Mouse (Mus musculus) embryo, embryonic 11 days (tissue): Measurements from ENCODE around the gene Dnaja3.

Source experiments
- DNase-seq: peaks from one replicate; pipeline ENCODE4 v3.0.0-alpha.2; 2015

Gene Dnaja3

GRCm38 (mm10) chr16:4607818-4608531 is 31.8 kb upstream of the Dnaja3 start:
- peak; percentile 88 for DNase-seq

DNA sequence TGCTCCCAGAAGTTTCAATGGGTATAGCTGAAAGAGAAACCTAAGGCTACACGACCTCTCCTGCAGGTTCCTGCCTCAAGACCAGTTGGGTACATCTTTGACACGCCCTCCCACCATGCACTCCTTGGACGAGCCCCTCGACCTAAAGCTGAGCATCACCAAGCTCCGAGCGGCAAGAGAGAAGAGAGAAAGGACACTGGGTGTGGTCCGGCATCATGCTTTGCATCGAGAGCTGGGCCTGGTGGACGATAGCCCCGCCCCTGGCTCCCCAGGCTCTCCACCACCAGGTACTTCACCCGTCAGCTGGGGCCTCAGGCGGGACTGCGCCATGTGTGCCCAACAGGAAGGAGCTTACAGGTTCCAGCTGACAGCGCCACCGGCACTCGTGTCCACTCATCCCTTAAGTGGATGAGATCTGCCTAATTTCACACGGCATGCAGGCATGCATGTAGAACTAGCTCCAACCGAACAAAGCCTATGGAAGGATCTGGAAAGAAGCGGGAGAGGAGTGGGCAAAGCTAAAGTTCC is 31.2 kb upstream of the Dnaja3 start:
- no peak for DNase-seq

GRCm38 (mm10) chr16:4611193-4611592 is 28.6 kb upstream of the Dnaja3 start:
- DNase-seq = no peak

DNA sequence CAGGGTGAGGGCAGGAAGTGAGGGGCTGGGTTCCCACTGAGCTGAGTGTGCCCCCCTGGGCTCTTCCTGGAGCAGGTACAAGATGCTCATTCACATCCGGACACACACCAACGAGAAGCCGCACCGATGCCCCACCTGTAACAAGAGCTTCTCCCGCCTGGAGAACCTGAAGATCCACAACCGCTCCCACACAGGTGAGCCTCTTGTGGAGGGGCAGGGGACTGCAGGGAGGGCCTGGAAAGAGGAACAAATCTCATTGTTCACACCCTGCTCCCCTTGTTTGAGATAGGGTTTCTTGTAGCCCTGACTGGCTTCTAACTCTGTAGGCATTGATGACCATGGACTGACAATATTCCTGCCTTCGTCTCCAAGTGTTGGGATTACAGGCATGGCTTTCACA is 28.1 kb upstream of the Dnaja3 start:
- no peak for DNase-seq

DNA sequence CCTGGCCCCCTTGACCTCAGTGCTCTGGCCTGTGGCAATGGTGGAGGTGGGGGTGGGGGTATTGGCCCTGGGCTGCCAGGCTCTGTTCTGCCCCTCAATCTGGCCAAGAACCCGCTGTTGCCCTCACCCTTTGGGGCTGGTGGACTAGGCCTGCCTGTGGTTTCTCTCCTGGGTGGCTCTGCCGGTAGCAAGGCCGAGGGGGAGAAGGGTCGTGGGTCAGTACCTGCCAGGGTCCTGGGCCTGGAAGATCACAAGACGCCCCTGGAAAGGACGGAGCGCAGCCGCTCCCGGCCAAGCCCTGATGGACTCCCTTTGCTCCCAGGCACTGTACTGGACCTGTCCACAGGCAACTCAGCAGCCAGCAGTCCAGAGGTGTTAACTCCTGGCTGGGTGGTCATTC is 26.1 kb upstream of the Dnaja3 start:
- no peak for DNase-seq

GRCm38 (mm10) chr16:4614639-4615038 is 25.1 kb upstream of the Dnaja3 start:
- DNase-seq = no peak

- DNase-seq = no peak
Observed at GRCm38 (mm10) chr16:4615297-4615696, 24.5 kb upstream of the Dnaja3 start.

DNA sequence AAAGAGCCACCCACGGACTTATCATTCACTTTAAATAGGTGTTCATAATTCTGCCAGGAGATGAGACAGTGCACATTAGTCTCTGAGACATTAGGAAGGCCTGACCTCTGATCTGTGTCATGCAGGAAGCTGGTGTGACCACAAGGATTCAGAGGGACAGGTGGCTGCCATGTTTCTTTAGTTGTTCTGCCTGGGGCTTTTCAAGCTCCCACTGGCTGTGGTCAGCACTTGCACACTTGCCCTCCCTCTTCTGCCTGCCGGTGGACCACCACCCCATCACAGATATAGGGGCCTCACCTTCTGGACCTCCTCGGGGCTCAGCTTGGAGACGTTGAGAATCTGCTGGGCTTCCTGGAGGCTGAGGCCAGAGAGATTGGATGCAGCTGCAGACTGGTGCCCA is 23.0 kb upstream of the Dnaja3 start:
- DNase-seq = no peak

DNA sequence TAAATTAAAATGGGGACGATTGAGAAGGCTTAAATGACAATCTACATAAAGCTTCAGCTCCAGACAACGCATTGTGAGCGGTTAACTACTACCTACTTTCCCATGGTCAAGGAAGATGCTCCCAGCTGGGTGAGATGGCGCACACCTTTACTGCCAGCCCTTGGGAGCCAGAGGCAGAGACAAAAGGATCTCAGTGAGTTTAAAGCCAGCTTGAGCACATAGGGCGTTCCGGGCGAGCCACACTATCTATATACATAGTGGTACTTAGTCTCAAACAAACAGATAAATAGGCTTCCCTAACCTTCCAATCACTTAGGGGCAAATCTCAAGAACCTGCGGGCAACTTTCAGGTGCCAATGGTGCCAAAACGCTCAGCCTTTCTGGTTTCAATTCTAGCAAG is 15.7 kb upstream of the Dnaja3 start:
- DNase-seq = no peak

DNA sequence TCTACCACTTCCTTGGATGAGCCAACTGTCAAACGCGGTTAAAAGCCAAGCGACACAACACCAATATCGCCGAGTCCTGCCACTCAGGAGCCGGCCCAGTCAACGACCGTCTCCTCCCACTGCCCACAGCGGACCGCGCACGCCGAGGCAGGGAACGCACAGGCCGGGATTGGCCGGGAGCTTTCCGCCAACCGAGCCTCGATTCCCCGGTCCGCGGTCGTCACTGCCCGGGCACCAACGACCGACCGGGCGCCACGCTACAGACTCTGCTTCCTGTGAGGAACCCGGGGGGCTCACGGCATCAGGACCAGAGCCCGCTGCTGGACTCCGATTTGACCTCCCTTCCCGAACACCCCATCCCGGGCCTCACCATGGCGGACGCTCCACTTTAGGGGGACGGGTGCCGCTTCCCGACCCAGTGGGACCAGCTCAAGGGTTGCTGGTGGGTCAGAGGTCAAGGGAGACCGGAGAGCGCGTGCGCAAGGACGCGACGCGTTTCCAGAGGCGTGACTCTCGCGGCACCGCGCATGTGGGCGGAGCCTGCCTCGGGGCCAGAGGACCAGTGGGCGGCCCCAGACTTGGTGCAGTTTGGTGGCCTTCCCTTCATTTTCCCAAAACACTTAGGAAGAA is 15.2 kb upstream of the Dnaja3 start, which contains the start of gene Pam16:
TSS of gene Pam16 (minus strand) at position 508 of the 630 bp plus-strand sequence.
- DNase-seq = peak; percentile 97

DNA sequence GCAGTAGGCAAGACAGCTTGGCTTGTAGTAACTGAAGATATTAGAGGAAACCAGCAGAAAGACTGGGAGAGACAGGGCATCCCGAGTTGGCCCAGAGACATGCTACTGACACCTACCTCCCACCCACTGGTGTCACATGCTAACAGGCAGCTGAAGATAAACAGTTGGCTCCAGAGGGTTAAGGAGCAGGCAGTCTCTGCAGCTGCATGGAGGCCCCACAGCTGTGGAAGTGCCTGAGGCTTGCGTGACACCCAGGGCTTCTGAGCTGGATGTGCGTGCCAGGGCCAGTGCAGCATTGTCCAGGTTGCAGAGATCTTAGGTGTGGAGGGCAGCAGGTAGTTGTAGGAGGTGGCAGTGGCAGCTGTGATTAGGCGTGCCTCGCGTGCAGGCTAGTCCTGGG is 12.7 kb upstream of the Dnaja3 start:
- DNase-seq = no peak

DNA sequence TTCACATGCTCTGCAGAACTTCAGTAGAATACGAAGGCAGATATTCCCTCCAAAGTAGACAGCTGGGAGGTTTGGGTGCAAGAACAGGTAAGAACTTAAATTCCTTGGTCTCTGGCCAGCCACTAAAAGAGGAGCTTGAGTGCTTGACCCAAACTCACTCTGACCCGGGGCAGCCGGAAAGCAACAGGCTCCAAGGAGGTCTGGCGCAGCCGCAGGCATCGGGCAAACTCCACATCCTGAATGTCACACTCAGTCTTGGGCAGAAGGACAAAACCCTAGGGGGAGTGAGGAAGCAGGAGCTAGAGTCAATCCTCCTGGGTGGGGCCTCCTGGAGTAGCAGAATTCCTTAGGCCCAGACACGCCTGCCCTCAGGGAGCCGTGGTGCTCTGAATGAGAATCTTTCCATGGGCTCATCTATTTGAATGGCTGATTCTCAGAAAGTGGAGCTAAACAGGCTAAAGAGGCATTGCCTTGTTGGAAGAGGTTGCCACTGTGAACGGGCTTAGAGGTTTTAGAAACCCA is 10.8 kb upstream of the Dnaja3 start:
- DNase-seq = no peak

DNA sequence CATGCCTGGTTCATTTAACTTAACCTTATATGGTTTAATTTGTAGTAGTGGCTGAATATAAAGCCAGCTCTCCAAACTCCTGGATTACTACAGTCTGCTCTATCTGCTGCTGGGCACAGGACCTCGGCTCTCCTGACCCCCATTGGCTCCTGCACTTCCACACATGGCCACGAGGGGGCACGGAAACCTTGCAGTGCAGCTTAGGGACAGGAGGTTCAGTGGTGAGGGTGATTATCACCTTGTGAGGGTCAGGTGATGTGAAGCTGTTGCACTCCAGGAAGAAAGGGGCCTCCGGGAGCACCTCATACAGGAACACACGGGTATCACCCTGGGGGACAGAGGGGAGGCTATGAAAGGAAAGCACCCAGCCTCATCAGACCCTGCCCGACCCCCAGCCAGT is 9.8 kb upstream of the Dnaja3 start:
- peak; percentile 77 for DNase-seq

DNA sequence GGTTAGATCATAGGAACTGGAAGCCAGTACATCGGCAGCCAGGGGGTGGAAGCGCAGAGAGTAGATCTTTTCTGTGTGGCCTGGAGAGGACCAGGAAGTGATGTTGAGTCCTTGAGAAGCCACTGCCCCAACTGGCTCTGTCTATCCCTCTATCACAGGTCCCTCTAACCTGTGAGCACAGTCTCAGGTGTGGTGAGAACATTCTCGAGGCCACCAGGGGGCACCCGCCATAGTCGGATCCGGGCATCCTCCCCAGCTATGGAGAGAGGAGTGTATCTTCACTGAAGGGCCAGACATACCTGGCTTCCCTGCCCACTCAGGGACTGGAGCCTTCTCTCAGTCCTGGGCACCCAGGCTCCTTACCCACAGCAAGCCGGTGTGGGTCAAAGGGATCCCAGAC is 7.7 kb upstream of the Dnaja3 start:
- peak; percentile 65 for DNase-seq

- DNase-seq = no peak
Observed at GRCm38 (mm10) chr16:4633661-4634060, 6.1 kb upstream of the Dnaja3 start.

DNA sequence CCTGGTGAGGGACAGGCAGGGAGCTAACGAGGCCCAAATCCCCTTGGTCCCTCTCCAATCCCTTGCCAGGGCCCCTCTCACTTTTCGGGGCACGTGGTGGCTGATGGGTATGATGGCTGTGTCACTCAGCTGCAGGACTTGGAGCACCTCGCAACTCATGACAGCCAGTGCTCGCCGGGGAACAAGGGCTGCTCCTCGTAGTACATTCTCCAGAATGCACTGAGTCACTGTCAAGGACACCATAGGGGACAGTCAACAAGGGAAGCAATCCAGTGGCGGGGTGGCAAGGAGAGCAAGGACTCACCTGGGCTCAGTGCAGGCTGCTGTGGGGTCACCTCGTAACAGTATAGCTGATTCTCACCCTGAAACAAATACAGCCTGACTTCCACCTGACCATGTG is 5.1 kb upstream of the Dnaja3 start:
- DNase-seq = no peak

GRCm38 (mm10) chr16:4635760-4636159 is 4.0 kb upstream of the Dnaja3 start:
- DNase-seq = no peak

GRCm38 (mm10) chr16:4638891-4639390 is 848 bp upstream of the Dnaja3 start:
- no peak for DNase-seq

GRCm38 (mm10) chr16:4640267-4641005 is 647 bp downstream of the Dnaja3 start:
- peak; percentile 52 for DNase-seq

DNA sequence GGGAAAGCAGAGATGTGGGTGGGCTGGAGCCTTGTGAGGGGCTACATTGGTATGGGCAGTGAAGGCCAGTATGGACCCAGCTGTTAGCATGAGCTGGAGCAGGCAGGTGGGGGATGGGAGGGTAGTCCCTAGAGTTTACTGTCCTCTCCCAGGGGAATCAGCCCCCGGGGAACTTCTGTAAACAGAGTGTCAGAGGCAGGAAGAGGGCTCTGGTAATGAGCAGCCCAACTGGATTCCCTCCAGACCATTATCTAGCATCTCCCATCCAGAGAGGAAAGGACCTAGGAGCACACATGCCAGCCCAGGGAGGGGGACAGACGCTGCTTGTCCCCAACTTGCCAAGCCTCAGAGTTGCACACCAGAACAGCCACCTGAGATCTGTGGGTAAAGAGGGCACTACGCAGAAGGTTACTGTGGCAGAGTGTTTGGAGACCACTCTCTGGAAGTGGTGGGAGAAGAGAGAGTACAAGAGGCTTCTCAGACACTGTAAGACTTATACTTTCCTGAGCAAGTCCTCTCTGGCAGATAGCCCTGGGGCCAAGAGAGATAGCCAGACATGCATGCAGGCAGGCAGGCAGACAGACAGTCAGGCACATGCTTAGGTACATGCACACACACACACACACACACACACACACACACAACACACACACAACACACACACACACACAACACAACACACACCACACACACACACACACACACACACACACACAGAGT is 1.5 kb downstream of the Dnaja3 start:
- no peak for DNase-seq

GRCm38 (mm10) chr16:4642190-4642589 is 2.4 kb downstream of the Dnaja3 start:
- peak; percentile 69 for DNase-seq

- DNase-seq = no peak
Observed at GRCm38 (mm10) chr16:4642937-4643336, 3.1 kb downstream of the Dnaja3 start.
